Mouse (Mus musculus) limb, embryonic 14.5 days (tissue): ENCODE data around the gene Fbxl12. TPM values are rescaled to one million over a fixed set of nuclear protein-coding genes. Genes with fewer than 3 reads are reported as not detected.

Experiments
- ATAC-seq: fragments of 200-750 bp; cut with Nextera tagmentation; 2 replicates; pipeline ENCODE4 v1.8.0; 2017; ENCODE audit warnings: low read depth, moderate number of reproducible peaks, moderate TSS enrichment; ENCODE audit not compliant: low FRiP score
- DNase-seq: peaks from one replicate; pipeline ENCODE4 v3.0.0-alpha.2; 2015; ENCODE audit warnings: low spot score
- H3K27ac ChIP-seq: fragments of 300-500 bp; sonication (generic); replicated peaks from 2 replicates; pipeline ENCODE4 v1.5.1; 2014; ENCODE audit warnings: low read depth, mild to moderate bottlenecking, low read length, moderate library complexity, mixed read lengths
- H3K27me3 ChIP-seq: fragments of 300-500 bp; sonication (generic); 2 replicates; pipeline ENCODE4 v1.6.1; 2014; ENCODE audit warnings: low read length, mixed read lengths; ENCODE audit not compliant: control insufficient read depth, insufficient read depth
- H3K36me3 ChIP-seq: fragments of 300-500 bp; sonication (generic); 2 replicates; pipeline ENCODE4 v1.6.1; 2014; ENCODE audit warnings: mild to moderate bottlenecking, low read length, moderate library complexity, mixed read lengths; ENCODE audit not compliant: control insufficient read depth, insufficient read depth
- H3K4me1 ChIP-seq: fragments of 300-500 bp; sonication (generic); 2 replicates; pipeline ENCODE4 v1.6.1; 2014; ENCODE audit warnings: antibody characterized with exemption, low read length, mixed read lengths; ENCODE audit not compliant: control insufficient read depth, insufficient read depth
- H3K4me2 ChIP-seq: fragments of 300-500 bp; sonication (generic); replicated peaks from 2 replicates; pipeline ENCODE4 v1.6.1; 2014; ENCODE audit warnings: low read depth, mild to moderate bottlenecking, low read length, moderate library complexity; ENCODE audit not compliant: severe bottlenecking
- H3K4me3 ChIP-seq: fragments of 300-500 bp; sonication (generic); replicated peaks from 2 replicates; pipeline ENCODE4 v1.5.1; 2014; ENCODE audit warnings: low read length
- H3K9ac ChIP-seq: fragments of 300-500 bp; sonication (generic); 2 replicates; pipeline ENCODE4 v1.6.1; 2014; ENCODE audit warnings: mild to moderate bottlenecking, low read depth, low read length, moderate library complexity; ENCODE audit not compliant: severe bottlenecking
- H3K9me3 ChIP-seq: fragments of 300-500 bp; sonication (generic); 2 replicates; pipeline ENCODE4 v1.6.1; 2016; ENCODE audit warnings: low read length; ENCODE audit not compliant: control insufficient read depth
- POLR2A ChIP-seq: fragments of 200-500 bp; IDR thresholded peaks from 2 replicates; pipeline ENCODE4 v1.8.0; 2012; ENCODE audit warnings: inconsistent platforms, mild to moderate bottlenecking, moderate library complexity, borderline replicate concordance; ENCODE audit not compliant: insufficient read depth, insufficient read length; ENCODE audit errors: extremely low read depth
- WGBS: fragments of 180-500 bp; shearing (Covaris S2); extraction: QIAGEN DNeasy Blood & Tissue Kit; methylation state at CpG from one replicate; pipeline ENCODE4 v1.1.7; 2014; 5-methylcytosine and 5-hydroxymethylcytosine counted together
- polyA plus RNA-seq, 2 experiments: library from polyadenylated mRNA; depleted of rRNA in 1 of 2; stranded (reverse) in 1 of 2; unstranded in 1 of 2; fragments of >200 nt; fragmentation: Nextera tagmentation in 1 of 2; extraction: Ambion mirVana in 1 of 2; gene quantifications; 2 replicates each; pipeline versions ENCODE4 v1.2.1 to v1.2.3; 2012 to 2014

The Fbxl12 gene
- polyA plus RNA-seq, 2 experiments, result 12.9 to 41.5 TPM

- peak overlapping the region; percentile 70 for H3K4me2 ChIP-seq
- no peaks in the 10 kb centered on the region for H3K9me3 ChIP-seq
- DNase-seq (no peak), ATAC-seq (peak; percentile 4)
- no peaks in the 10 kb centered on the region for H3K27me3 ChIP-seq
- no peak overlapping the region; the same call in 1 of the 2 replicates for H3K27ac ChIP-seq
- H3K36me3 ChIP-seq, result peaks cover 50% of the 10 kb centered on the region
- no peak for TF ChIP-seq POLR2A
- H3K4me1 ChIP-seq, result peaks cover 10% of the 10 kb centered on the region; the same call in 1 of the 2 replicates
- peak overlapping the region; percentile 95 for H3K4me3 ChIP-seq
- peak overlapping the region; percentile 79 for H3K9ac ChIP-seq
- WGBS, result under 1% methylated on average over 23 of the region's 25 CpGs
These were observed 7.7 kb upstream of the Fbxl12 start for GRCm38 (mm10) chr9:20652260-20652658.

DNA sequence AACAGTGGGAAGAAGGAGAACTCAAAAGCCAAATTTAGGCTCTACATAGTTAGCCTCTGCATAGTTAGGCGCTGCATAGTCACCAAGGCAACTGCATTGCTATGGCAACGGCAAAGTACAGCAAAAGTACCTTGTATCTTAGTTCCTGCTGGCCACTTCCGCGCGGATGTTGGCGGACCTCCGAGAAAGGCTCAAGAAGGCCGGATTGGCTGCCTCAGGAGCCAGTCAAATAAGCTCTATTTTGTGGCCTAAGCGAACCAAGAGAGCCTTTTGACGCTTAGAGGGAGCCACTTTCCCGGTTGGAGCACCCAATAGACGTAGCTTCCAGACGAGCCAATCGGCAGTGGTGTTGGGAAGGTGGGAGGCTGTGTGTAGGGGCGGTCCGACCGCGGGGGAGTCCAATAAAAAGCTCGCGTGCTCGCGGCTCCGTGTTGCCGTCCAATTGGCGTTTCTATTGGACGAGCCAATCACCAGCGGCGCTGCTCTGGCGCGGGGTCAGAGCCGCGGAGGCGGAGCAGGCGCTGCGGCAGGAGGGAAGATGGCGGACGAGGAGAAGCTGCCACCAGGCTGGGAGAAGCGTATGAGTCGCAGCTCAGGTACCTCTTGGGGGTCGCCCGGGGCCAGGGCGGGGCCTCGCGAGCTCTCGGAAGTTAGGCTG lies 7.2 kb upstream of the Fbxl12 start, which contains the start of gene Pin1:
Gene Pin1 (plus strand): TSS at position 494 of the 658 bp plus-strand sequence.
- Histone ChIP-seq H3K4me3 (peak within 1 kb of the TSS; percentile 95), H3K4me2 (peak within 1 kb of the TSS; percentile 70), H3K9ac (peak within 1 kb of the TSS; percentile 79), H3K27ac (peak within 1 kb of the TSS; percentile 15; the same call in 1 of the 2 replicates), H3K9me3 (no peaks in the 10 kb centered on the region), H3K4me1 (peaks cover 10% of the 10 kb centered on the region; the same call in 1 of the 2 replicates), H3K27me3 (no peaks in the 10 kb centered on the region), H3K36me3 (peaks cover 47% of the 10 kb centered on the region)
- ATAC-seq (peak; percentile 99), DNase-seq (peak; percentile 99)
- peak; percentile 68; the same call in 1 of the 2 replicates for TF ChIP-seq POLR2A
- WGBS, result 0% methylated on average over 45 of the region's 45 CpGs

GRCm38 (mm10) chr9:20645121-20645520 lies 554 bp upstream of the Fbxl12 start:
- TF ChIP-seq POLR2A, result no peak
- H3K4me2 ChIP-seq, result peak overlapping the region; percentile 97
- H3K4me3 ChIP-seq, result peak overlapping the region; percentile 85
- no peaks in the 10 kb centered on the region for H3K9me3 ChIP-seq
- H3K27ac ChIP-seq, result peak overlapping the region; percentile 79
- H3K9ac ChIP-seq, result peak overlapping the region; percentile 80
- 4% methylated on average over 17 of the region's 17 CpGs for WGBS
- ATAC-seq, result no peak
- no peak for DNase-seq
- H3K36me3 ChIP-seq, result peaks cover 31% of the 10 kb centered on the region
- H3K27me3 ChIP-seq, result no peaks in the 10 kb centered on the region
- peaks cover 12% of the 10 kb centered on the region for H3K4me1 ChIP-seq

DNA sequence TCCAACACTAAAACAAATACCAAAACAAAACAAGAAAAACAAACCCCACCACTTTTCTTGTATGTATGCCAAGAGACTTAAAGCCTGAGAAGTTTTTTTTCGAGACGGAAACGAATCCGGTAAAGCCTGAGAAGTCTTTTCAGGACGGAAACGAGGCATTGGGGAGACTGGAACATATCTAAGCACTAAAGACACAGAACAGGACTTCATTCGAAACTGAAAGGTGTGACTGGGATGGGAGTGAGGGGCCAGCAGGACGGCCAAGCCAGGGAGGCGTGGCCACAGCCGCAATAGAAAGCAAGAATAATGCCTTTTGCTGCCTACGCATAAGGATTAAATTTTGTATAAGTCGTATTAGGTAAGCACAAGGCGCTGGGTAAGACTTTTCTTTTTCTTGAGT lies 786 bp downstream of the Fbxl12 start:
- peak overlapping the region; percentile 92 for H3K27ac ChIP-seq

GRCm38 (mm10) chr9:20642896-20643466 lies 1.6 kb downstream of the Fbxl12 start:
- H3K27ac ChIP-seq, result peak overlapping the region; percentile 92
- no peaks in the 10 kb centered on the region for H3K27me3 ChIP-seq
- DNase-seq (peak; percentile 96), ATAC-seq (peak; percentile 79)
- peak overlapping the region; percentile 80 for H3K9ac ChIP-seq
- WGBS, result 2% methylated on average over 30 of the region's 30 CpGs
- TF ChIP-seq POLR2A, result peak; percentile 31; the same call in 1 of the 2 replicates
- H3K4me2 ChIP-seq, result peak overlapping the region; percentile 97
- H3K4me1 ChIP-seq, result peaks cover 12% of the 10 kb centered on the region
- H3K36me3 ChIP-seq, result peaks cover 32% of the 10 kb centered on the region
- no peaks in the 10 kb centered on the region for H3K9me3 ChIP-seq
- peak overlapping the region; percentile 85 for H3K4me3 ChIP-seq

More for the DNA sequence above, 786 bp downstream of the Fbxl12 start:
- peak overlapping the region; percentile 80 for H3K9ac ChIP-seq
- H3K4me3 ChIP-seq, result peak overlapping the region; percentile 85
- ATAC-seq, result no peak
- H3K4me1 ChIP-seq, result peaks cover 12% of the 10 kb centered on the region
- no peaks in the 10 kb centered on the region for H3K27me3 ChIP-seq
- DNase-seq, result no peak
- H3K36me3 ChIP-seq, result peaks cover 32% of the 10 kb centered on the region
- TF ChIP-seq POLR2A, result no peak
- 9% methylated on average over 13 of the region's 13 CpGs for WGBS
- no peaks in the 10 kb centered on the region for H3K9me3 ChIP-seq
- peak overlapping the region; percentile 97 for H3K4me2 ChIP-seq
